Mouse (Mus musculus) heart, postnatal 0 days (tissue): Measurements from ENCODE around the gene Slc3a1. TPM values are rescaled to one million over a fixed set of nuclear protein-coding genes. Genes with fewer than 3 reads are reported as not detected.
A peak's percentile ranks its signal among the peaks of the same experiment; 100 is the strongest.

Experiments used
- ATAC-seq: fragments of 200-750 bp; cut with Nextera tagmentation; 2 replicates; pipeline ENCODE4 v1.8.0; 2017; ENCODE audit warnings: low read depth, moderate number of reproducible peaks, moderate library complexity; ENCODE audit not compliant: insufficient read depth
- DNase-seq: peaks from one replicate; pipeline ENCODE4 v3.0.0-alpha.2; 2016; ENCODE audit warnings: low spot score
- H3K27ac ChIP-seq: fragments of 300-500 bp; sonication (generic); 2 replicates; pipeline ENCODE4 v1.5.1; 2014; ENCODE audit warnings: low read depth, mild to moderate bottlenecking
- H3K27me3 ChIP-seq: fragments of 300-500 bp; sonication (generic); 2 replicates; pipeline ENCODE4 v1.6.1; 2014; ENCODE audit warnings: low read length, mixed read lengths; ENCODE audit not compliant: control insufficient read depth, insufficient read depth
- H3K36me3 ChIP-seq: fragments of 300-500 bp; sonication (generic); replicated peaks from 2 replicates; pipeline ENCODE4 v1.6.1; 2014; ENCODE audit warnings: low read length, mixed read lengths; ENCODE audit not compliant: control insufficient read depth, insufficient read depth
- H3K4me1 ChIP-seq: fragments of 300-500 bp; sonication (generic); 2 replicates; pipeline ENCODE4 v1.6.1; 2014; ENCODE audit warnings: antibody characterized with exemption; ENCODE audit not compliant: control insufficient read depth, insufficient read depth
- H3K4me2 ChIP-seq: fragments of 300-500 bp; sonication (generic); 2 replicates; pipeline ENCODE4 v1.6.1; 2014; ENCODE audit warnings: low read depth, mild to moderate bottlenecking, low read length, moderate library complexity
- H3K4me3 ChIP-seq: fragments of 300-500 bp; sonication (generic); 2 replicates; pipeline ENCODE4 v1.5.1; 2014; ENCODE audit warnings: low read depth, low read length
- H3K9ac ChIP-seq: fragments of 300-500 bp; sonication (generic); replicated peaks from 2 replicates; pipeline ENCODE4 v1.6.1; 2014; ENCODE audit warnings: low read depth, low read length, mixed read lengths
- H3K9me3 ChIP-seq: fragments of 300-500 bp; sonication (generic); replicated peaks from 2 replicates; pipeline ENCODE4 v1.6.1; 2016; ENCODE audit warnings: low read length; ENCODE audit not compliant: control insufficient read depth
- CTCF ChIP-seq: IDR thresholded peaks from 2 replicates; pipeline ENCODE4 v1.5.1; 2016; ENCODE audit warnings: antibody characterized with exemption, control low read depth, low read depth
- EP300 ChIP-seq: IDR thresholded peaks from 2 replicates; pipeline ENCODE4 v1.6.1; 2016; ENCODE audit warnings: antibody characterized with exemption, low read depth
- WGBS: fragments of 180-500 bp; shearing (Covaris S2); extraction: QIAGEN DNeasy Blood & Tissue Kit; methylation state at CpG from one replicate; pipeline ENCODE4 v1.1.7; 2014; 5-methylcytosine and 5-hydroxymethylcytosine counted together
- polyA plus RNA-seq: library from polyadenylated mRNA; unstranded; fragments of >200 nt; fragmentation: Nextera tagmentation; extraction: Ambion mirVana; gene quantifications from 2 replicates; pipeline ENCODE4 v1.2.1, GENCODE M21; 2015
- total RNA-seq: library from RNA; depleted of rRNA; stranded (reverse); fragments of >200 nt; gene quantifications from 2 replicates; pipeline ENCODE4 v1.2.3, GENCODE M21; 2014; ENCODE audit warnings: low replicate concordance

Slc3a1 gene
- total and polyA plus RNA-seq, 2 experiments from 2014 or later, result 1.3 TPM; not detected in 1

DNA sequence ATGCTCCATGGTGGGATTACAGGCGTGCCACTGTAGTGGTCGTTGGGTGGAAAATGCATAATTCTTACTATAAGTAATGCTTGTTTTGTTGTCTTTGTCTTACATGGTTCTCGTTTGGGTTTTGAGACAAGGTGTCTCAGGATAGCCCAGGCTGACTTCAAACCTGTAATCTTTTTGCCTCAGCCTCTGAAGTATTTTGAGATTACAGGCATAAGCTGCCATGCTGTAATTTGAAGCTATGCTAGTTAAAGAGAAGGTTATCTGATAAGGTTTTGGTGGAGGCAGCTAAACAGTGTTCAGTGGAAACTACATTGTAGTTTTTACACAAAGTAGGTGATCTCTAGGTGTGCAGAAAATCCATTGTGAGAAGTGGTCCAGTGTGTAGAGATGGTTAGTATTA is 9.8 kb upstream of the Slc3a1 start:
- Histone ChIP-seq H3K9ac (no peak overlapping the region), H3K27me3 (no peaks in the 10 kb centered on the region), H3K4me3 (no peak overlapping the region), H3K9me3 (no peaks in the 10 kb centered on the region), H3K36me3 (peaks cover 8% of the 10 kb centered on the region), H3K27ac (no peak overlapping the region), H3K4me2 (no peak overlapping the region), H3K4me1 (no peaks in the 10 kb centered on the region)
- TF ChIP-seq CTCF (no peak), EP300 (no peak)
- WGBS, result 87% methylated on average over 3 of the region's 3 CpGs
- ATAC-seq (no peak; the same call in 1 of the 2 replicates), DNase-seq (no peak)

DNA sequence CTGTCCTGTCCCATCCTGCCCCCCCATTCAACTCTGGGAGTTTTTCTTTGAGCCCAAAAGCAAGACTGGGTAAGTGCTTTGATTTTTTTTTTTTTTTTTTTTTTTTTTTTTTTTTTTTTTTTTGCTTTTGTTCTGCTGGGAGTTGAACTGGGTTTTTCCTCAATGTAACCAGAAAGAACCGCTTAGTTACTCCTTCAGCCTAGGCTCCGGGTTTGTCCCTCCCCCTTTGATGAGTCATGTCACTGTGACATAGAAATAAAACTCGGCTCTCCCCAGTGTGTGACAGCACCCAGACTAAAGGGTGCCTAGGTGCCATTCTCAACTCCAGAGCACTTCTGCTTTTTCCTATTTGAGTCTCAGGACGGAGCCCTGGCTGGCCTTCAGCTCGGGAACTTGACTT is 9.4 kb upstream of the Slc3a1 start:
- TF ChIP-seq EP300, result no peak
- no peak for TF ChIP-seq CTCF
- no peak overlapping the region for H3K27ac ChIP-seq
- no peaks in the 10 kb centered on the region for H3K27me3 ChIP-seq
- no peak for ATAC-seq
- no peak overlapping the region for H3K4me2 ChIP-seq
- H3K36me3 ChIP-seq, result 0 out of 2 replicates have a peak, but pooled peaks cover 4% of the 10 kb centered on the region
- no peak for DNase-seq
- H3K4me3 ChIP-seq, result no peak overlapping the region
- no peak overlapping the region for H3K9ac ChIP-seq
- H3K4me1 ChIP-seq, result no peaks in the 10 kb centered on the region
- WGBS, result 55% methylated on average over 5 of the region's 5 CpGs
- no peaks in the 10 kb centered on the region for H3K9me3 ChIP-seq

GRCm38 (mm10) chr17:85020343-85020742 is 7.8 kb upstream of the Slc3a1 start:
- H3K27ac ChIP-seq, result no peak overlapping the region
- 86% methylated on average over 3 of the region's 3 CpGs for WGBS

GRCm38 (mm10) chr17:85023247-85024167 is 4.7 kb upstream of the Slc3a1 start:
- TF ChIP-seq EP300, result no peak
- peak; percentile 59 for TF ChIP-seq CTCF
- Histone ChIP-seq H3K27me3 (no peaks in the 10 kb centered on the region), H3K36me3 (0 out of 2 replicates have a peak, but pooled peaks cover 3% of the 10 kb centered on the region), H3K4me1 (no peaks in the 10 kb centered on the region), H3K9me3 (no peaks in the 10 kb centered on the region), H3K27ac (no peak overlapping the region), H3K9ac (no peak overlapping the region), H3K4me2 (peak overlapping the region; percentile 21; the same call in 1 of the 2 replicates), H3K4me3 (no peak overlapping the region)
- WGBS, result 56% methylated on average over 22 of the region's 22 CpGs
- ATAC-seq (peak; percentile 57), DNase-seq (peak; percentile 65)

More at GRCm38 (mm10) chr17:85020343-85020742, 7.8 kb upstream of the Slc3a1 start:
- Histone ChIP-seq H3K9me3 (no peaks in the 10 kb centered on the region), H3K4me1 (no peaks in the 10 kb centered on the region), H3K4me2 (no peak overlapping the region), H3K27me3 (no peaks in the 10 kb centered on the region), H3K36me3 (0 out of 2 replicates have a peak, but pooled peaks cover 8% of the 10 kb centered on the region), H3K9ac (no peak overlapping the region), H3K4me3 (no peak overlapping the region)
- DNase-seq, result no peak
- TF ChIP-seq EP300, result no peak
- TF ChIP-seq CTCF, result no peak
- no peak for ATAC-seq

GRCm38 (mm10) chr17:85024237-85024636 is 3.9 kb upstream of the Slc3a1 start:
- 0 out of 2 replicates have a peak, but pooled peaks cover 3% of the 10 kb centered on the region for H3K36me3 ChIP-seq
- no peak overlapping the region for H3K27ac ChIP-seq
- WGBS, result 85% methylated on average over 8 of the region's 8 CpGs
- no peak overlapping the region for H3K9ac ChIP-seq
- H3K4me3 ChIP-seq, result no peak overlapping the region
- no peak overlapping the region for H3K4me2 ChIP-seq
- ATAC-seq (no peak), DNase-seq (no peak)
- H3K9me3 ChIP-seq, result no peaks in the 10 kb centered on the region
- TF ChIP-seq CTCF, result no peak
- no peaks in the 10 kb centered on the region for H3K27me3 ChIP-seq
- no peaks in the 10 kb centered on the region for H3K4me1 ChIP-seq
